Mouse (Mus musculus) brain, embryonic 14.5 days (tissue): ENCODE measurements around the gene Foxc2.

Source experiments
- CTCF ChIP-seq: fragments of 200-500 bp; IDR thresholded peaks from 2 replicates; pipeline ENCODE4 v1.5.1; 2012; ENCODE audit warnings: inconsistent platforms, mild to moderate bottlenecking, moderate library complexity, borderline replicate concordance; ENCODE audit not compliant: insufficient read depth, insufficient read length; ENCODE audit errors: extremely low read depth
- POLR2A ChIP-seq: fragments of 200-500 bp; IDR thresholded peaks from 2 replicates; pipeline ENCODE4 v1.6.1; 2012; ENCODE audit warnings: mild to moderate bottlenecking, inconsistent platforms, borderline replicate concordance; ENCODE audit not compliant: poor library complexity, insufficient read depth, insufficient read length, severe bottlenecking; ENCODE audit errors: extremely low read depth

DNA sequence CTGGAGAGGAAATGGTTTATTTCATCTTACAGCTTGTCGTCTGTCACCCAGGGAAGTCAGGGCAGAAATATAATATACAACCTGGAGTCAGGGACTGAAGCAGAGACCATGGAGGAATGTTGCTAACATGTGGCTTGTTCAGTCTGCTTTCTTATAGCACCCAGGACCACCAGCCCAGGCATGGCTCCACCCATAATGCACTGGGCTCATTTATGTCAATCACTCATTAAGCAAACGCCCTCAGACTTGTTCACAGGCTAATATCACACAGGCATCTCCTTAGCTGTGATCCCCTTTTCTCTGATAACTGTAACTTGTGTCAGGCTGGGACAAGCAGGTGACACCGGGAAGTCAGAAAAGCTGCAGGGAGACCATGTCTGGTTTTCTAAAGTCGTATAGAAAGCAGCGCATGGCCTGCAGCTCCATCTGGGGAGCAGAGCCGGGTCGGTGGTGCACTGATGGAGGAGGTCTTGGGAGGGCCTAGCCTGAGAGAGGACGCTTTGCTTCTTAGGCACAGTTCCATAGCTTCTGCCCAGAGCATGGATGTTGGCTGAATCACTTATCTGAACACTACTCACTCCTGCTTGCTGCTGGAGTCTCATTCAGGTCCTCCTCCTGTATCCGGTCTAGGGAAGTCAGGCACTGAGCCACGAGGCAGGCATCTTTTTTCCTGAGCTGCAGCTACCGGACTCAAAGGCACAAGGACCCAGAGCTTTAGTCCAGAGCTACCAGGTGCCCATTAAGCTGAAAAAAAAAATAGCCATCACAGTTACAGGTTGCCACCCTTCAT is 47.1 kb downstream of the Foxc2 start:
- TF ChIP-seq CTCF (no peak), POLR2A (no peak)
